Mouse (Mus musculus) layer of hippocampus, postnatal 14 days (tissue): ENCODE results near the gene Rps8. TPM values are rescaled to one million over a fixed set of nuclear protein-coding genes. Genes with fewer than 3 reads are reported as not detected.
A peak's percentile ranks its signal among the peaks of the same experiment; 100 is the strongest.
"Not testable (repeated sequence)": the region's sequence is repeated elsewhere in the genome, so short reads cannot be mapped to it uniquely, and the experiment has no call there.

Experiments used
- DNase-seq, 2 experiments: peaks; one replicate each; pipeline ENCODE4 v3.0.0; 2021 to 2022; ENCODE audit warnings: low spot score in 2 of 2, mixed read lengths in 1 of 2
- long read RNA-seq, 2 experiments: library from polyadenylated mRNA; stranded (forward); transcript quantifications; one replicate each; pipeline ENCODE4 v2.0.0; 2021
- total RNA-seq, 2 experiments: library from RNA; stranded (reverse); gene quantifications; 2 replicates each; pipeline ENCODE4 v1.2.3; 2021

The Rps8 gene
- 100 to 1,000 TPM; 436 to 472 TPM for total RNA-seq
- long read RNA-seq, experiment 1, transcript Rps8-201 (6 exons, 860 nt): major isoform, 51 of 64 reads
- long read RNA-seq, experiment 1, partial matches to known transcripts: 7 of 64 reads
- long read RNA-seq, experiment 1, other reads (novel, unspliced or antisense): 5 of 64 reads
- long read RNA-seq, experiment 2, transcript Rps8-201 (6 exons, 860 nt): major isoform, 110 of 134 reads
- long read RNA-seq, experiment 2, transcript Rps8-203 (2 exons, 353 nt): minor isoform, 5 of 134 reads
- long read RNA-seq, experiment 2, partial matches to known transcripts: 14 of 134 reads
- long read RNA-seq, experiment 2, other reads (novel, unspliced or antisense): 5 of 134 reads

- peak; percentile 85 to 90 for DNase-seq
Observed at GRCm38 (mm10) chr4:117155792-117156355, at the start of gene Rps8. TSS of gene Rps8 (minus strand) at chr4:117156243.

GRCm38 (mm10) chr4:117202992-117203354, 46.9 kb upstream of the Rps8 start:
- DNase-seq: no peak

DNA sequence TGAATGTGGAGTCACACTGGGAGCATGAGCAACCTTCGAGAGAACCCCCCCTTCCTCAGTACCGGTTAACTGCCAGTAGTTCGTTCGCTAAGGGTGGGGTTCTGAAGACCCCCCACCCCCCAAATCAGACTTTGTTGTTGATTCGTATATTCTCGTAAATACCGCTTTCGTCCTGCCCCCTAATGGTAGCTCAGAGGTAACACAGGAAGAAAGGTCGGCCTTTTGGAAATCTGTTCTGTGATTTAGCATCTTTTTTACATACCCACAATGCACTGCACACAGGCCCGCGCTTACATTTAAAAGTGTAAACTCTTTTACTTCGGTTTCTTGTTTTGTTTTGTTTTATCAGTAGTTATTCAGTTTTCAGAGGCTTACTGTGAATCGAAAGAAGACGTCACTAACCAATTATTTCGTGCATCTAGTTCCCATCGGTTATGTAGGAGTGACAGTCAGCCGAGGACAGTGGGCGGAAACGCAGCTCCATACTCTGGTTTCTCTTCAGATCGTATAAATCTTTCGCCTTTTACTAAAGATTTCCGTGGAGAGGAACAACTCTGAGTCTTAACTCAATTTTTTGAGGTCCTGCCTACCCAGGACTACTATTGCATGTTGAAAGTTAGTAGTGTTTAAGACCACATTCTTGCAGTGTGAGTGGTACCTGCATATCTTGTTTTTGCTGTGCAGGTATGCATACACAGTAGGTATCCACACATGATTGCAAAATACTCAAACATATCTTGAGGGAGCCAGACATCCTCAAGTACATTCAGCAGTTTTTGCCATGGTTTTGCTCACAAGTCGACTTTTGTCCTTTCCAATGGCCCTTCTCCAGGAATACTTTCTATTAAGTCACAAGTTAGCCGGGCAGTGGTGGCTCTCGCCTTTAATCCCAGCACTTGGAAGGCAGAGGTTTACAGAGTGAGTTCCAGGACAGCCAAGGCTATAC, 46.3 kb upstream of the Rps8 start:
- peak; percentile 11 to 54 for DNase-seq

- no peak for DNase-seq
Observed at GRCm38 (mm10) chr4:117191804-117192203, 35.8 kb upstream of the Rps8 start.

DNA sequence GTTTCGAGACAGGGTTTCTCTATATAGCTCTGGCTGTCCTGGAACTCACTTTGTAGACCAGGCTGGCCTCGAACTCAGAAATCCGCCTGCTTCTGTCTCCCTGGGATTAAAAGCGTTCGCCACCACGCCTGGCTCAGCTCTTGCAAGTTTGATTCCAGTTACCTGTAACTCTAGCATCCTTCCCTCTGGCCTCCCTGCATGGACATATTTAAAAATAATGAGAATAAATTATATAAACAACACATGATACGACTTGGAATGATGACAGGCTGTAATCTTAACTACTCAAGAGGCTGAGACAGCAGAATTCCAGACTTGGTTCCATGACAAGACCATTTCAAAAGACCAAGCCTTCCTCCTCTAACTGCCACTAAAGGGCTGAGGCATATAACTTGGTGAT, 34.6 kb upstream of the Rps8 start:
- no peak for DNase-seq

- peak; percentile 15 to 30 for DNase-seq
Observed at GRCm38 (mm10) chr4:117189856-117190543, 34.0 kb upstream of the Rps8 start.

DNA sequence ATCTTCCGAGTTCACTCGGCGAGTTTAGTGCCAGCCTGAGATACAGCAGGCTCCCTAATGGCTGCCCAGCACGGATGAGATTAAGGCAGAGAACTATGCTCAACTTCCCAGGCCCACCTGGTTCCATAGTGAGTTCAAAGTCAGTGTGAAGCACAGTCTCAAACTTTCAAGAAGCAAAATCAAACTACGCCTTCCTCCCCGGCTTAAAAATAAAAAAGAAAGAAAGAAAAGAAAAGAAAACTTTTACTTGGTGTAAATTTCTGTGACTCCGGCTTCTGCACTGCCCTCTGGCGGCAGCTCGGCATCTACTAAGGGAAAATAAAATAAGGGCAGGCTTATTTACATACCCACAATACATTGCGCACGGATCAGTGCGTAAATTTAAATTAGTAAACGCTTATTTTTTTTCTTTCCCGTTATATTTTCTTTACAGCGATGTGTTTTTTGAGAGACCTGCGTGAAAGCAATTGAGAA, 33.4 kb upstream of the Rps8 start:
- peak; percentile 76 to 86 for DNase-seq

DNA sequence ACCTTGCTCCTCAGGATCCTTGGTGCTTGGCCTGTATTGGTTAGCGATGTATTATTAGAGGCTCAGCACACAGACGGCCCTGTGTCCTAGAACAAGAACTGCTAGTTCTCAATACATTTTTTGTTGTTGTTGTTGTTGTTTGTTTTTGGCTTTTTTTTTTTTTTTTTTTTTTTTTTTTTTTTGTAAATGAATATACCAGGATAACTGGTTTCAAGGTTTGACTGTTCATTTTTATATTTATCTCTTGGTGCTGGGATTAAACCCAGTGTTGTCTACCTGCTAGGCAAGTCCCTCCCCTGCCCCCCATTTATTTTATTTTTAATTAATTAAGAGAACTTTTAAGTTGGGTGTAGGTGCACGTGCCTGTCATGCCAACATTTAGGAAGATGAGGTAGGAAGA, 32.9 kb upstream of the Rps8 start:
- DNase-seq: no peak

DNA sequence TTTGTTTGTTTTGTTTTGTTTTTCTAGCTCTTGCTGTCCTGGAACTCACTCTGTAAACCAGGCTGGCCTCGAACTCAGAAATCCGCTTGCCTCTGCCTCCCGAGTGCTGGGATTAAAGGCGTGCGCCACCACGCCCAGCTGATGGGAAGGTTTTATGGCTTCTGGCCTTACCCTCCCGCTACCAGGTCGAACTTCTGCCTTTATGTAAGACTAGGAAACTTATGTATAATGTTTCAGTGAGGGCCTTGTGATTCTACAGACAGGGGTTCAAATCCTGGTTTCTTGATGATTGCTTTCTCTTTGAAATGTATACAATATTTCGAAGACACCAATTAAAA, 26.7 kb upstream of the Rps8 start:
- not testable (repeated sequence) for DNase-seq

- DNase-seq: peak; percentile 89 to 94
Observed at GRCm38 (mm10) chr4:117181863-117182758, 26.1 kb upstream of the Rps8 start, which contains the start of gene Kif2c. TSS of gene Kif2c (minus strand) at chr4:117182639.

DNA sequence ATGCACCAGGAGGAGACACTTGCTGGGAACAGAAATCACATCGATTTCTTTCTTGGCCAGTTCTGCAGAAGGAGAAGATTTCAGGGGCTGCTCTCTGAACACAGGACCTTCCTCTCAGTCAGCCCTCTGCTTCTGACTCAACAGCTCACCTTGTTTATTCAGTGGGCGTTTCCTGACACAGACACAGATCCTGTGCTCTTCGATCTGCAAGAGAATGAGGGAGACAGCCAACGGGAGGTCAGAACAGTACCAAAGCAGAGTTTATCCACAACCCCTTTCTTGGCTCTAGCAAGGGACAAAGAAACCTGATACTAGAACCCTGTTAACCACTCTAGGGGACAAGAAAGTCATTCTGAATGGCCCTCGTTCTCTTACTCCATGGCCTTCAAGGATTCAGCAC, 13.9 kb upstream of the Rps8 start:
- no peak for DNase-seq

- DNase-seq: no peak
Observed at GRCm38 (mm10) chr4:117161183-117161582, 5.1 kb upstream of the Rps8 start.

GRCm38 (mm10) chr4:117159666-117160065, 3.6 kb upstream of the Rps8 start:
- DNase-seq: no peak

- no peak for DNase-seq
Observed at GRCm38 (mm10) chr4:117156372-117156771, 329 bp upstream of the Rps8 start.

GRCm38 (mm10) chr4:117155020-117155791, 837 bp downstream of the Rps8 start:
- no peak for DNase-seq

- no peak for DNase-seq
Observed at GRCm38 (mm10) chr4:117152714-117153113, 3.3 kb downstream of the Rps8 start.

DNA sequence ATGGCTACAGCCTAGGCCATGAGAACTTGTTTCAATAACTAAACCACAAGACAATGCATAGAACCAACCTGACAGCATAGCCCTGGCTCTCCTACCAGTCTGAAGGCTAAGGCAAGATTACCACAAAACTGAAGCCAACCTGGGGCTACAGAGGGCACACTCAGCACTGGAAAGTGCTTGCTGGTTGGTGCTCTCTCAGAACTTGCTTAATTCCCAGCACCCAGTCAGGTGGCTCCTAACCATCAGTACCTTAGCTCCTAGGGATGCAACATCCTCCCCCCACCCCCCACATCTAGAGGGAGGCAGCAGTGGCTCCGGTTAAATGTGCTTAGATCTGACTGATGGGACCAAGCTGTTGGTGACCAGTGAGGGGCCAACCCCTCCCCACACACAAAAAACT, 4.6 kb downstream of the Rps8 start:
- no peak for DNase-seq

DNA sequence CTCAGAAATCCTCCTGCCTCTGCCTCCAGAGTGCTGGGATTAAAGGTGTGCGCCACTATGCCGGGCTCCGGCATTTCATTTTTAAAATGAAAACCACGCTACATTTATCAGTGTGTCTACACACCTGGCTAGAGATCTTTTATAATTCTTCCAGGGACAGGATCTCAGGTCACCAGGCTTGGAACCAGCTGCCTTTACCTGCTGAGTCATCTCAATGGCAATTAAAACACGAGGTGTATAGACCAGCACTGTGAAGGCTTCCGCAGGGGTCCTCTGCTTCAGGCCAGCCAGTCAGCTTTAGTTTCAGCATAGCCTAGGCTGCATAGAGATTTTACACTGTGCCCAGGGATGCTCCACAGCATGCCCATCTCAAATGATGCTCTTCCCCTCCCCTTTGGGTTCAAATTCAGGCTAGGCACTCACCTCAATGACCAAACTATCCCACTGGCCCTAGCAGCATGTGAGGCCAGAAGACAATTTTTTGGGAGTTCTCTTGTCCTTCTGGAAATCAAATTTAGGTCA, 5.8 kb downstream of the Rps8 start:
- no peak for DNase-seq
